Mouse (Mus musculus) embryo, embryonic 10.5 days (tissue): ENCODE results near the gene Podxl2.

ENCODE experiments used
- DNase-seq: peaks from one replicate; pipeline ENCODE4 v3.0.0-alpha.2; 2015; ENCODE audit warnings: low spot score

The Podxl2 gene

DNA sequence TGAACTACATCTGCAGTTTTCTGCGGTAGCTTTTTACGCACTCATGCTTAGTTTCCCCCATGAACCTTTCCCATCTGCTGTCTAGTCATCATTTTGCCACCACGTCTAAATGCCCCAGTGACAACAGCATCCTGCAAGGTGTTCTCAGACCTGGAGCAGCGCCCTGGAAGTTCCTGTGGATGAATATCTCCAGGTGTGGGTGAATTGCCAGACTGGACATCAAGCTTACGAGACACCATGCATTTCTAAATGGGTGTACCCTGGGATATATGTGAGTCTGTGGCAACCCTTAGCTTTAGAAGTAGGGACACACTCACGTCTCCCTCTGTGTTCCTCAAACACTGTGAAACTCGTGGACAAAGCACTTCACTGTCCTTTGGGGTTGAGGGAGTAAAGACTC lies 74.7 kb downstream of the Podxl2 start:
- DNase-seq, result no peak

DNA sequence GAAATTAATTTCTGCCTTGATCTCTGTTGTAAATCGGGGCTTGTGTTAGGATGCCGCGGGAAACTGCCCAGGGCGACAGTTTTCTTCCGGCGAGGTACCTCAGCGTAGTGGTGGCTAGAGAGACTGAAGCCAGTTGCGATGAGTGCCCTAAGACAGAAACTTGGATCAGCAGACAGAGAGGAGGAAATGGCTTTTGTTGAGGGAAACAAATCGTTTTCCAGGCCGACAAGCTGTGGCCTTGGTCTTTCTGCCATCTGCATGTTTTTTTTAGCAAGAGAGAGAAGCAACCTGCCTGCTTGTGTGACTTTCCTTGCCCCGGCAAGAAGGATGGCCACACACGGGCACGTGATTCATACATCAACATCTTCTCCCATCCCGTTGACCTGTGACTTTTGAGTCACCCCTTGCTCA lies 80.3 kb downstream of the Podxl2 start:
- no peak for DNase-seq

DNA sequence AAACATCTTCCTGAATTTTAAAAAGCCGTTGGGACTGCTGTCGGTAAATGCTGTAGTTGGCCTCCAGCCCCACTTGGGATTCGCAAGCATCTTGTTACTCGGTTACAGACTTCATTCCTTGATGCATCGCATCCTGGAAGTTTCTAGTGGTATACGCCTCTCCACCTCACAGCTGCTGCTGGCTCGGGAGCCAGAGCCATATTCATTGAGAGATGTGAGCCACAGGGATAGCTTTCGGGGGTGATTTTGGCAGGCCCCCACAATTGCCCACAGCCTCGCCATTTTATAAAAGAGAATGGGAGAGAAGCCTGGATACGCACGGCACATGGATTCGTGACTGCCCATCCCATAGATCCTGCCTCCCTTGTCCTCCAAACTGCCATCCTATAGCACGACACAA lies 81.0 kb downstream of the Podxl2 start:
- DNase-seq, result no peak

DNA sequence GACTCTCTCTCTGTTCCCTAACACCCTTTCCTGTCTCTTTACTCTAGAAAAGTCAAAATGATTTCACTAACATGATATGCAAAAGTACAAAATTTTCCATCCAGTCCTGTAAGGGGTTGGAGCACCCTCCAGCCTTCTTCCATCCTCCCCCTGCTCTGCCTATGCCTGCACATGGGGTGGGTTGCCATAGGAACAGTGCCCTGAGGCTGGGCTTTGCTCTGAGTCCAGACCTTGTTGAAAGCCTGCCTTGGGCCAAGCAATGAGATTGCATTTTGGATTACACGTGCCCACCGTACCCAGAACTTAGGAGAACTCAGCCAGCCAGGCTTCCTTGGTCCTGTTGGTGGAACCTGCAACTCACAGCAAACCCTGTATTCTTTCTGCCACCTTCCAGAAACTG lies 81.6 kb downstream of the Podxl2 start:
- DNase-seq, result peak; percentile 53
